Mouse (Mus musculus): ENCODE data around the gene Esp16.
"Not testable (repeated sequence)": the region's sequence is repeated elsewhere in the genome, so short reads cannot be mapped to it uniquely, and the experiment has no call there.

Esp16 gene

DNA sequence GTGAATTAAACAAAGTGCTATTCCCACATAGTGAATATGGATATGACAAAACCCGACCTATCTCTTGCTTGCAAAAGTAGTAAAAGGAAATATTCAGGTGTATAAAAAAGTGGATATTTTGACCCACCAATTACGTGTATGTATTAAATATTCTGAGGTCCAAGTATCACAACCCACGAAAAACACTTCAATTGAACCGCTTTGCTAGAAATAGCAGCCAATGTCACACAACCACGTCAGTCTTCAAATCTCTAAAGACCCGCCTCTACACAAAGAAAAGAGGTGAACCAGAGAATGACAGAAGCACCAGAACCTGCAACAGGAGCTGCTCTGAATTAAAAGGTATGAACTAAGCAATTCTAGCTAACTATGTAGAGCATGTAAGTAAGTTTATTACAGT lies at the start of gene Esp16:
Gene Esp16, plus strand, starts transcription at position 301 of the 400 bp plus-strand sequence.
- not testable (repeated sequence) for DNase-seq

DNA sequence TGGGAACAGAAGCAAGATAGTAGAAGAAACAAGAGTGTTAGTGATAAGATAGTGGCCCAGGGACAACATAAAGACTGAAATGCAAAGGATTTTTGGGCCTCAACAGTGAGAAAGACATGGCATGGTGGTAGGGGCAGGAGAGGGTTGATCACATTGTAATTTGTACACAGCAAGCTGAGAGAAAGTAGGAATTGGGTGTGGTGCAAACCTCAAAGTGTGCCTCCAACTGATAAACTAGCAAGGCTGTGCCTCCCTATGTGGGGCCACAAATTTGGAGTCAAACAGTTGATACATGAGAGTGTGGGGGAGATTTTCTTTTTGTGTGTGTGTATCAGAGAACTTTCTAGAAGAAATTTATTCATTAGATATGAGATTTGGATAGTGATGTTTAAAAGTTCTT lies 37.9 kb upstream of the Esp16 start:
- not testable (repeated sequence) for DNase-seq

Measured in B cell, adult 2 months (primary cell).